Mouse (Mus musculus): ENCODE results near the gene Stk24. TPM values are rescaled to one million over a fixed set of nuclear protein-coding genes. Genes with fewer than 3 reads are reported as not detected.

Stk24 gene
- polyA plus RNA-seq, 1 experiment from 2014 or later = 45.3 TPM

GRCm38 (mm10) chr14:121397471-121397870, 17.7 kb upstream of the Stk24 start:
- Histone ChIP-seq H3K9me3 (ENCODE audit: control insufficient read depth, low read length) (no peaks in the 10 kb centered on the region), H3K4me1 (ENCODE audit: control insufficient read depth, insufficient read depth, low read length) (no peaks in the 10 kb centered on the region), H3K9ac (ENCODE audit: low read length) (no peak overlapping the region), H3K27ac (replicated peaks; ENCODE audit: low read depth, low read length) (no peak overlapping the region), H3K36me3 (ENCODE audit: control insufficient read depth, insufficient read depth, low read length) (no peaks in the 10 kb centered on the region), H3K4me2 (ENCODE audit: low read depth, severe bottlenecking) (no peak overlapping the region), H3K4me3 (ENCODE audit: low read depth, low read length) (no peak overlapping the region), H3K27me3 (ENCODE audit: control insufficient read depth, insufficient read depth, low read length) (no peaks in the 10 kb centered on the region)
- ATAC-seq (ENCODE audit: insufficient number of reproducible peaks, low FRiP score, low TSS enrichment, low read depth) (no peak), DNase-seq (ENCODE audit: low spot score) (peak; percentile 34)
- 42% methylated on average over 1 of the region's 1 CpGs for WGBS

- DNase-seq (ENCODE audit: low spot score) (no peak), ATAC-seq (ENCODE audit: insufficient number of reproducible peaks, low FRiP score, low TSS enrichment, low read depth) (no peak)
- no peaks in the 10 kb centered on the region for H3K4me1 ChIP-seq (ENCODE audit: control insufficient read depth, insufficient read depth, low read length)
- 90% methylated on average over 4 of the region's 4 CpGs for WGBS
- no peaks in the 10 kb centered on the region for H3K9me3 ChIP-seq (ENCODE audit: control insufficient read depth, low read length)
- H3K36me3 ChIP-seq (ENCODE audit: control insufficient read depth, insufficient read depth, low read length) = no peaks in the 10 kb centered on the region
- H3K9ac ChIP-seq (ENCODE audit: low read length) = no peak overlapping the region
- H3K27ac ChIP-seq (replicated peaks; ENCODE audit: low read depth, low read length) = no peak overlapping the region
- no peak overlapping the region for H3K4me2 ChIP-seq (ENCODE audit: low read depth, severe bottlenecking)
- no peaks in the 10 kb centered on the region for H3K27me3 ChIP-seq (ENCODE audit: control insufficient read depth, insufficient read depth, low read length)
- no peak overlapping the region for H3K4me3 ChIP-seq (ENCODE audit: low read depth, low read length)
Observed at GRCm38 (mm10) chr14:121395125-121395524, 15.3 kb upstream of the Stk24 start.

- no peak overlapping the region for H3K9ac ChIP-seq (ENCODE audit: low read length)
- H3K9me3 ChIP-seq (ENCODE audit: control insufficient read depth, low read length) = no peaks in the 10 kb centered on the region
- DNase-seq (ENCODE audit: low spot score) (no peak), ATAC-seq (ENCODE audit: insufficient number of reproducible peaks, low FRiP score, low TSS enrichment, low read depth) (no peak)
- no peak overlapping the region for H3K4me2 ChIP-seq (ENCODE audit: low read depth, severe bottlenecking)
- no peaks in the 10 kb centered on the region for H3K27me3 ChIP-seq (ENCODE audit: control insufficient read depth, insufficient read depth, low read length)
- no peak overlapping the region for H3K27ac ChIP-seq (replicated peaks; ENCODE audit: low read depth, low read length)
- WGBS = 86% methylated on average over 5 of the region's 5 CpGs
- H3K4me3 ChIP-seq (ENCODE audit: low read depth, low read length) = no peak overlapping the region
- H3K36me3 ChIP-seq (ENCODE audit: control insufficient read depth, insufficient read depth, low read length) = no peaks in the 10 kb centered on the region
- no peaks in the 10 kb centered on the region for H3K4me1 ChIP-seq (ENCODE audit: control insufficient read depth, insufficient read depth, low read length)
Observed at GRCm38 (mm10) chr14:121391927-121392326, 12.1 kb upstream of the Stk24 start.

GRCm38 (mm10) chr14:121387760-121388159, 7.9 kb upstream of the Stk24 start:
- no peak overlapping the region for H3K27ac ChIP-seq (replicated peaks; ENCODE audit: low read depth, low read length)
- H3K9ac ChIP-seq (ENCODE audit: low read length) = no peak overlapping the region
- 39% methylated on average over 1 of the region's 1 CpGs for WGBS
- H3K4me3 ChIP-seq (ENCODE audit: low read depth, low read length) = no peak overlapping the region
- ATAC-seq (ENCODE audit: insufficient number of reproducible peaks, low FRiP score, low TSS enrichment, low read depth) (no peak), DNase-seq (ENCODE audit: low spot score) (no peak)
- no peaks in the 10 kb centered on the region for H3K4me1 ChIP-seq (ENCODE audit: control insufficient read depth, insufficient read depth, low read length)
- H3K27me3 ChIP-seq (ENCODE audit: control insufficient read depth, insufficient read depth, low read length) = no peaks in the 10 kb centered on the region
- no peaks in the 10 kb centered on the region for H3K9me3 ChIP-seq (ENCODE audit: control insufficient read depth, low read length)
- H3K4me2 ChIP-seq (ENCODE audit: low read depth, severe bottlenecking) = no peak overlapping the region
- H3K36me3 ChIP-seq (ENCODE audit: control insufficient read depth, insufficient read depth, low read length) = no peaks in the 10 kb centered on the region

- H3K4me1 ChIP-seq (ENCODE audit: control insufficient read depth, insufficient read depth, low read length) = no peaks in the 10 kb centered on the region
- no peak overlapping the region for H3K27ac ChIP-seq (replicated peaks; ENCODE audit: low read depth, low read length)
- H3K4me3 ChIP-seq (ENCODE audit: low read depth, low read length) = no peak overlapping the region
- H3K36me3 ChIP-seq (ENCODE audit: control insufficient read depth, insufficient read depth, low read length) = no peaks in the 10 kb centered on the region
- no peak for DNase-seq (ENCODE audit: low spot score)
- H3K27me3 ChIP-seq (ENCODE audit: control insufficient read depth, insufficient read depth, low read length) = no peaks in the 10 kb centered on the region
- H3K9ac ChIP-seq (ENCODE audit: low read length) = no peak overlapping the region
- no peak for ATAC-seq (ENCODE audit: insufficient number of reproducible peaks, low FRiP score, low TSS enrichment, low read depth)
- 82% methylated on average over 8 of the region's 8 CpGs for WGBS
- H3K4me2 ChIP-seq (ENCODE audit: low read depth, severe bottlenecking) = no peak overlapping the region
- no peaks in the 10 kb centered on the region for H3K9me3 ChIP-seq (ENCODE audit: control insufficient read depth, low read length)
Observed at GRCm38 (mm10) chr14:121385440-121385839, 5.6 kb upstream of the Stk24 start.

GRCm38 (mm10) chr14:121383801-121384200, 4.0 kb upstream of the Stk24 start:
- Histone ChIP-seq H3K9me3 (ENCODE audit: control insufficient read depth, low read length) (no peaks in the 10 kb centered on the region), H3K4me3 (ENCODE audit: low read depth, low read length) (no peak overlapping the region), H3K4me2 (ENCODE audit: low read depth, severe bottlenecking) (no peak overlapping the region), H3K27ac (replicated peaks; ENCODE audit: low read depth, low read length) (no peak overlapping the region), H3K27me3 (ENCODE audit: control insufficient read depth, insufficient read depth, low read length) (no peaks in the 10 kb centered on the region), H3K4me1 (ENCODE audit: control insufficient read depth, insufficient read depth, low read length) (no peaks in the 10 kb centered on the region), H3K9ac (ENCODE audit: low read length) (no peak overlapping the region), H3K36me3 (ENCODE audit: control insufficient read depth, insufficient read depth, low read length) (no peaks in the 10 kb centered on the region)
- DNase-seq (ENCODE audit: low spot score) (no peak), ATAC-seq (ENCODE audit: insufficient number of reproducible peaks, low FRiP score, low TSS enrichment, low read depth) (no peak)
- WGBS = 55% methylated on average over 3 of the region's 3 CpGs

GRCm38 (mm10) chr14:121379116-121379826, 540 bp downstream of the Stk24 start:
- peak overlapping the region; percentile 89 for H3K27ac ChIP-seq (replicated peaks; ENCODE audit: low read depth, low read length)
- H3K36me3 ChIP-seq (ENCODE audit: control insufficient read depth, insufficient read depth, low read length) = no peaks in the 10 kb centered on the region
- ATAC-seq (ENCODE audit: insufficient number of reproducible peaks, low FRiP score, low TSS enrichment, low read depth) = peak; percentile 90
- H3K4me2 ChIP-seq (ENCODE audit: low read depth, severe bottlenecking) = peak overlapping the region; percentile 76
- H3K4me3 ChIP-seq (ENCODE audit: low read depth, low read length) = peak overlapping the region; percentile 94
- peak overlapping the region; percentile 93 for H3K9ac ChIP-seq (ENCODE audit: low read length)
- peak; percentile 82 for DNase-seq (ENCODE audit: low spot score)
- peaks cover 4% of the 10 kb centered on the region for H3K4me1 ChIP-seq (ENCODE audit: control insufficient read depth, insufficient read depth, low read length)
- no peaks in the 10 kb centered on the region for H3K27me3 ChIP-seq (ENCODE audit: control insufficient read depth, insufficient read depth, low read length)
- WGBS = under 1% methylated on average over 52 of the region's 79 CpGs
- H3K9me3 ChIP-seq (ENCODE audit: control insufficient read depth, low read length) = no peaks in the 10 kb centered on the region

- peak; percentile 48 for ATAC-seq (ENCODE audit: insufficient number of reproducible peaks, low FRiP score, low TSS enrichment, low read depth)
- peak overlapping the region; percentile 76 for H3K4me2 ChIP-seq (ENCODE audit: low read depth, severe bottlenecking)
- peak overlapping the region; percentile 94 for H3K4me3 ChIP-seq (ENCODE audit: low read depth, low read length)
- peaks cover 4% of the 10 kb centered on the region for H3K4me1 ChIP-seq (ENCODE audit: control insufficient read depth, insufficient read depth, low read length)
- no peaks in the 10 kb centered on the region for H3K9me3 ChIP-seq (ENCODE audit: control insufficient read depth, low read length)
- H3K27me3 ChIP-seq (ENCODE audit: control insufficient read depth, insufficient read depth, low read length) = no peaks in the 10 kb centered on the region
- no peaks in the 10 kb centered on the region for H3K36me3 ChIP-seq (ENCODE audit: control insufficient read depth, insufficient read depth, low read length)
- H3K9ac ChIP-seq (ENCODE audit: low read length) = peak overlapping the region; percentile 93
- DNase-seq (ENCODE audit: low spot score) = peak; percentile 67
- H3K27ac ChIP-seq (replicated peaks; ENCODE audit: low read depth, low read length) = peak overlapping the region; percentile 89
- WGBS = under 1% methylated on average over 73 of the region's 83 CpGs
Observed at GRCm38 (mm10) chr14:121378243-121379115, 1.3 kb downstream of the Stk24 start.
